Mouse (Mus musculus): ENCODE measurements around the gene Nr1h4. TPM values are rescaled to one million over a fixed set of nuclear protein-coding genes. Genes with fewer than 3 reads are reported as not detected.

Gene Nr1h4
- total and polyA plus RNA-seq, 2 experiments from 2014 or later, result 0.08 TPM; not detected in 1

DNA sequence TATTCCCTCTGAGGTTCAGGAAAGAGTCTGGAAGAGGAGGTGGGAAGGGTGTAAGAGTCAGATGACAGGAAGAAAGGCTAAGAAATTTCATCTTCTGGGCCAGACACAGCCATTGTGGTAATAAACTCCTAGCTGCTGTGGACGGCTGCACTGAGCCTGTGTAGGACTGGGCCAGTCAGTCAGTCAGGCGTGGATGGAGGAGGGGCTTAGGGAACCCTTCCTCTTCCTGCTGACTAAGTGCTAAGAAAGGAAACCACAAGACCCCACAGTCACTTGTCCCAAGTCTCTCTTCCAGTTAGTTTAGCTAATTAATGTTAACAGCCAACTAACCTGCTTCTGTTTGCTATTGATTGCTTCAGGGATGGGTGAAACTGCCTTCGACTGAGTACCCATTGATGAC, 117.9 kb downstream of the Nr1h4 start:
- TF ChIP-seq CTCF (IDR thresholded peaks at IDR 0.05; ENCODE audit: low read depth), result no peak
- H3K9me3 ChIP-seq (ENCODE audit: low read length), result no peaks in the 10 kb centered on the region
- H3K4me3 ChIP-seq (ENCODE audit: low read length), result no peak overlapping the region
- no peaks in the 10 kb centered on the region for H3K27me3 ChIP-seq (ENCODE audit: insufficient read depth, low read length)
- 80% methylated on average over 3 of the region's 3 CpGs for WGBS
- 0 out of 2 replicates have a peak, but pooled peaks cover 5% of the 10 kb centered on the region for H3K36me3 ChIP-seq (ENCODE audit: insufficient read depth, low read length)
- H3K27ac ChIP-seq, result no peak overlapping the region
- ATAC-seq (no peak), DNase-seq (ENCODE audit: low spot score) (no peak)
- no peak overlapping the region for H3K4me2 ChIP-seq (ENCODE audit: low read depth, low read length)
- H3K4me1 ChIP-seq (ENCODE audit: insufficient read depth, low read length), result no peaks in the 10 kb centered on the region
- no peak overlapping the region for H3K9ac ChIP-seq (replicated peaks; ENCODE audit: low read length)

DNA sequence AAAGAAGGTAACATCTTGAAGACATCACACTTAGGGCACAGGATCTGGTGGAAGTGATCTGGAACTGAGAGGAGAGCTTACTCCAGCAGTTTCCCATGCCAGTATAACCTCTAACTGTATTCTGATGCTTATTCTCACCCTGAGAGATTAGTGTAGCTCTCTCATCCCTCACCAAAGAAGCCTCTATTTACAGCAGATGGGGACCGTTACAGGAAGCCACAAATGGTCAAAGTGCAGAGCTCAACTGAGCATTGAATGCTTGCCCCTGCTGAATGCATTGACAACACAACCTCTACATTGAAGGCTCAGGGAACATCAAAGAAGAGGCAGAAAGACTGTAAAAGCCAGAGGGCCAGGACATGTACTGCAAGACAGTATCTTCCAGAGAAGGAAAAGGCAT, 125.8 kb downstream of the Nr1h4 start:
- no peak for TF ChIP-seq CTCF (IDR thresholded peaks at IDR 0.05; ENCODE audit: low read depth)
- no peaks in the 10 kb centered on the region for H3K36me3 ChIP-seq (ENCODE audit: insufficient read depth, low read length)
- H3K4me3 ChIP-seq (ENCODE audit: low read length), result no peak overlapping the region
- H3K27ac ChIP-seq, result no peak overlapping the region
- DNase-seq (ENCODE audit: low spot score), result no peak
- H3K9me3 ChIP-seq (ENCODE audit: low read length), result no peaks in the 10 kb centered on the region
- H3K4me1 ChIP-seq (ENCODE audit: insufficient read depth, low read length), result no peaks in the 10 kb centered on the region
- H3K4me2 ChIP-seq (ENCODE audit: low read depth, low read length), result no peak overlapping the region
- no peak overlapping the region for H3K9ac ChIP-seq (replicated peaks; ENCODE audit: low read length)
- ATAC-seq, result no peak
- no peaks in the 10 kb centered on the region for H3K27me3 ChIP-seq (ENCODE audit: insufficient read depth, low read length)
- 50% methylated on average over 1 of the region's 1 CpGs for WGBS

DNA sequence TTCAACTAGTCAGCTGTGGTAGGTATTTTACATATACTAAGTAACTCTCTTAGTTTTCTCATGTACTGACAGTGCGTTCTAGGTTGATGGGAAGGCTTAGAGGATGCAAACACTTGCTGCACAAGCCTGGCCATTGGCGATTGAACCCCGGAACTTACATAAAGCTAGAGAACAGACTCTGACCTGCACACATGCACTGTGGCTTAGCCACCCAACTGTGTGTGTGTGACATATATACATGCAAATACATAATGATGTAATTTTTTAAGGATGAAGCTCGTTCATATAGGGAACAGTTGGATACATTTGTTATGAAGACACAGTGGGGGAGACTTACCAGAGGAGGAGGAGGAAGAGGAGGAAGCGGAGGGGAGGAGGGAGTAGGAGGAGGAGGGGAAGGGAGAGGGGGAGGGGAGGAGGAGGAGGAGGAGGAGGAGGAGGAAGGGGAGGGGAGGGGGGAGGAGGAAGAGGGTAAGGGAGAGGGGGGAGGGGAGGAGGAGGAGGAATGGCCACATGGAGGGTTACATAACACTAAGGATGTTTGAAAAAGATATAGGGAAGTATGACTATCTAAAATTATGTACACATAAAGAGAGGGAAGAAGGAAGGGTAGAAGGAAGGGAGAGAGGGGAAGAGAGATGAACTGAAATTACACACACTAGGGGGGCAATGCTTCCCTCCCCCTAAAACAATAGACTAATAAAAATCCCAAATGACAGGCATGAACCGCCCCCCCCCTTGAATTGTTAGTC, 126.5 kb downstream of the Nr1h4 start:
- no peaks in the 10 kb centered on the region for H3K9me3 ChIP-seq (ENCODE audit: low read length)
- no peaks in the 10 kb centered on the region for H3K36me3 ChIP-seq (ENCODE audit: insufficient read depth, low read length)
- no peak overlapping the region for H3K4me3 ChIP-seq (ENCODE audit: low read length)

DNA sequence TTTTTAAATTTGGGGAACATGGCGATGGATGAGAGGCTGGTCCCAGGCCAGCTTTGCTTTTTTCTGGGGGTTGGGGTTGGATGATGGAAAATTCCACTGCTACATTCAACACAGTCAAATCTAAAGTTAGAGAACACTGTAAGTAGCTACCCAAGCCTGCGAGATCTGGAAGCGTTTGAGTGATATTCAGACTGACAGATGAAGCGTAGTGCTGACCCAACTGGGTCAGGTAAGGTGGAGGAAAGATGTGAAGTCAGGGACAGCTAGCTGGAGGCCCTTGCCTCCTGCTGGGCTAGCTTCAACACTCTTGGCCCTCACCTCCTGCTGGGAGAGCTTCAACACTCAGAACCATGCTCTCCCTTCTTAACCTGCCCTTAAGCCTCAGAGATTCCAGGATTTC, 128.4 kb downstream of the Nr1h4 start:
- H3K9me3 ChIP-seq (ENCODE audit: low read length), result no peaks in the 10 kb centered on the region
- H3K27ac ChIP-seq, result no peak overlapping the region
- DNase-seq (ENCODE audit: low spot score), result no peak
- no peaks in the 10 kb centered on the region for H3K4me1 ChIP-seq (ENCODE audit: insufficient read depth, low read length)
- no peaks in the 10 kb centered on the region for H3K27me3 ChIP-seq (ENCODE audit: insufficient read depth, low read length)
- ATAC-seq, result no peak
- H3K9ac ChIP-seq (replicated peaks; ENCODE audit: low read length), result no peak overlapping the region
- no peak overlapping the region for H3K4me2 ChIP-seq (ENCODE audit: low read depth, low read length)
- WGBS, result 82% methylated on average over 4 of the region's 4 CpGs
- H3K4me3 ChIP-seq (ENCODE audit: low read length), result no peak overlapping the region
- no peaks in the 10 kb centered on the region for H3K36me3 ChIP-seq (ENCODE audit: insufficient read depth, low read length)
- no peak for TF ChIP-seq CTCF (IDR thresholded peaks at IDR 0.05; ENCODE audit: low read depth)

More for the DNA sequence above, 126.5 kb downstream of the Nr1h4 start:
- Histone ChIP-seq H3K4me2 (ENCODE audit: low read depth, low read length) (no peak overlapping the region), H3K27ac (no peak overlapping the region), H3K27me3 (ENCODE audit: insufficient read depth, low read length) (no peaks in the 10 kb centered on the region), H3K4me1 (ENCODE audit: insufficient read depth, low read length) (no peaks in the 10 kb centered on the region), H3K9ac (replicated peaks; ENCODE audit: low read length) (no peak overlapping the region)
- ATAC-seq (no peak), DNase-seq (ENCODE audit: low spot score) (no peak)
- 84% methylated on average over 5 of the region's 6 CpGs for WGBS
- TF ChIP-seq CTCF (IDR thresholded peaks at IDR 0.05; ENCODE audit: low read depth), result no peak

Other genes starting within 250 kb of the Nr1h4 start
- 11.4 and 12.5 TPM in 2 replicates for gene Ano4, start 188.8 kb downstream of the Nr1h4 start, total RNA-seq (2014; rRNA removed)
- 7.0 and 7.9 TPM in 2 replicates for gene Ano4, start 188.8 kb downstream of the Nr1h4 start, polyA plus RNA-seq (2015; fragmentation: Nextera tagmentation; extraction: Ambion mirVana)
- gene Gas2l3, start 89.6 kb downstream of the Nr1h4 start, total RNA-seq (2014; rRNA removed), result 11.7 and 17.8 TPM in 2 replicates
- gene Gas2l3, start 89.6 kb downstream of the Nr1h4 start, polyA plus RNA-seq (2015; fragmentation: Nextera tagmentation; extraction: Ambion mirVana), result 5.5 and 6.6 TPM in 2 replicates
- 4.2 and 7.0 TPM in 2 replicates for gene Slc17a8, start 87.7 kb upstream of the Nr1h4 start, total RNA-seq (2014; rRNA removed)
- gene Slc17a8, start 87.7 kb upstream of the Nr1h4 start, polyA plus RNA-seq (2015; fragmentation: Nextera tagmentation; extraction: Ambion mirVana), result 3.3 and 3.9 TPM in 2 replicates
- gene Scyl2, start 152.7 kb upstream of the Nr1h4 start, total RNA-seq (2014; rRNA removed), result 31.2 and 32.7 TPM in 2 replicates
- 6.9 and 7.1 TPM in 2 replicates for gene Scyl2, start 152.7 kb upstream of the Nr1h4 start, polyA plus RNA-seq (2015; fragmentation: Nextera tagmentation; extraction: Ambion mirVana)
- 15.1 and 19.0 TPM in 2 replicates for gene Actr6, start 198.7 kb upstream of the Nr1h4 start, total RNA-seq (2014; rRNA removed)
- gene Actr6, start 198.7 kb upstream of the Nr1h4 start, polyA plus RNA-seq (2015; fragmentation: Nextera tagmentation; extraction: Ambion mirVana), result 53.6 and 61.1 TPM in 2 replicates
- gene Uhrf1bp1l, start 211.4 kb upstream of the Nr1h4 start, total RNA-seq (2014; rRNA removed), result 28.5 and 28.9 TPM in 2 replicates
- gene Uhrf1bp1l, start 211.4 kb upstream of the Nr1h4 start, polyA plus RNA-seq (2015; fragmentation: Nextera tagmentation; extraction: Ambion mirVana), result 32.3 TPM in 2 replicates